Mouse (Mus musculus): ENCODE data around the gene Apoa5. TPM values are rescaled to one million over a fixed set of nuclear protein-coding genes. Genes with fewer than 3 reads are reported as not detected.

The Apoa5 gene
- polyA plus RNA-seq, 1 experiment: 0.08 TPM

GRCm38 (mm10) chr9:46241818-46242217 is 26.6 kb upstream of the Apoa5 start:
- no peaks in the 10 kb centered on the region for H3K4me1 ChIP-seq (ENCODE audit: control insufficient read depth, insufficient read depth, insufficient read length)
- no peaks in the 10 kb centered on the region for H3K36me3 ChIP-seq (ENCODE audit: control insufficient read depth, insufficient read depth, low read length)
- no peaks in the 10 kb centered on the region for H3K27me3 ChIP-seq (ENCODE audit: control insufficient read depth, insufficient read depth, low read length)
- 85% methylated on average over 2 of the region's 2 CpGs for WGBS
- no peak for DNase-seq (ENCODE audit: low read depth in 1 of 2, low spot score in 2 of 2)
- no peak overlapping the region for H3K4me3 ChIP-seq (ENCODE audit: extremely low read depth, insufficient read depth, insufficient read length)
- no peak for TF ChIP-seq CTCF (IDR thresholded peaks at IDR 0.05; ENCODE audit: extremely low read depth, insufficient read depth, insufficient read length, insufficient replicate concordance)
- no peak for TF ChIP-seq POLR2A (IDR thresholded peaks at IDR 0.05; ENCODE audit: low read depth, low read length)
- H3K27ac ChIP-seq (ENCODE audit: insufficient read depth, low read length): no peak overlapping the region

GRCm38 (mm10) chr9:46243122-46243521 is 25.3 kb upstream of the Apoa5 start:
- TF ChIP-seq POLR2A (IDR thresholded peaks at IDR 0.05; ENCODE audit: low read depth, low read length) (no peak), CTCF (IDR thresholded peaks at IDR 0.05; ENCODE audit: extremely low read depth, insufficient read depth, insufficient read length, insufficient replicate concordance) (no peak)
- no peaks in the 10 kb centered on the region for H3K36me3 ChIP-seq (ENCODE audit: control insufficient read depth, insufficient read depth, low read length)
- WGBS: 68% methylated on average over 4 of the region's 4 CpGs
- no peak for DNase-seq (ENCODE audit: low read depth in 1 of 2, low spot score in 2 of 2)
- H3K4me1 ChIP-seq (ENCODE audit: control insufficient read depth, insufficient read depth, insufficient read length): no peaks in the 10 kb centered on the region
- H3K27me3 ChIP-seq (ENCODE audit: control insufficient read depth, insufficient read depth, low read length): no peaks in the 10 kb centered on the region
- H3K4me3 ChIP-seq (ENCODE audit: extremely low read depth, insufficient read depth, insufficient read length): no peak overlapping the region
- H3K27ac ChIP-seq (ENCODE audit: insufficient read depth, low read length): no peak overlapping the region

GRCm38 (mm10) chr9:46243584-46243983 is 24.8 kb upstream of the Apoa5 start:
- no peak for DNase-seq (ENCODE audit: low read depth in 1 of 2, low spot score in 2 of 2)
- Histone ChIP-seq H3K27ac (ENCODE audit: insufficient read depth, low read length) (no peak overlapping the region), H3K36me3 (ENCODE audit: control insufficient read depth, insufficient read depth, low read length) (no peaks in the 10 kb centered on the region), H3K4me1 (ENCODE audit: control insufficient read depth, insufficient read depth, insufficient read length) (no peaks in the 10 kb centered on the region), H3K4me3 (ENCODE audit: extremely low read depth, insufficient read depth, insufficient read length) (no peak overlapping the region), H3K27me3 (ENCODE audit: control insufficient read depth, insufficient read depth, low read length) (no peaks in the 10 kb centered on the region)
- WGBS: 76% methylated on average over 8 of the region's 8 CpGs
- TF ChIP-seq POLR2A (IDR thresholded peaks at IDR 0.05; ENCODE audit: low read depth, low read length) (no peak), CTCF (IDR thresholded peaks at IDR 0.05; ENCODE audit: extremely low read depth, insufficient read depth, insufficient read length, insufficient replicate concordance) (no peak)

- Histone ChIP-seq H3K27ac (ENCODE audit: insufficient read depth, low read length) (no peak overlapping the region), H3K4me1 (ENCODE audit: control insufficient read depth, insufficient read depth, insufficient read length) (no peaks in the 10 kb centered on the region), H3K36me3 (ENCODE audit: control insufficient read depth, insufficient read depth, low read length) (no peaks in the 10 kb centered on the region), H3K4me3 (ENCODE audit: extremely low read depth, insufficient read depth, insufficient read length) (no peak overlapping the region), H3K27me3 (ENCODE audit: control insufficient read depth, insufficient read depth, low read length) (no peaks in the 10 kb centered on the region)
- 35% methylated on average over 11 of the region's 11 CpGs for WGBS
- DNase-seq (ENCODE audit: low read depth in 1 of 2, low spot score in 2 of 2): peak in 1 of 2 experiments; percentile 20
- no peak for TF ChIP-seq POLR2A (IDR thresholded peaks at IDR 0.05; ENCODE audit: low read depth, low read length)
- peak; percentile 69; the same call in 1 of the 2 replicates for TF ChIP-seq CTCF (IDR thresholded peaks at IDR 0.05; ENCODE audit: extremely low read depth, insufficient read depth, insufficient read length, insufficient replicate concordance)
Measured at GRCm38 (mm10) chr9:46246752-46247324, 21.6 kb upstream of the Apoa5 start.

GRCm38 (mm10) chr9:46256177-46256576 is 12.3 kb upstream of the Apoa5 start:
- no peak overlapping the region for H3K4me3 ChIP-seq (ENCODE audit: extremely low read depth, insufficient read depth, insufficient read length)
- no peak for DNase-seq (ENCODE audit: low read depth in 1 of 2, low spot score in 2 of 2)
- H3K27me3 ChIP-seq (ENCODE audit: control insufficient read depth, insufficient read depth, low read length): no peaks in the 10 kb centered on the region
- TF ChIP-seq CTCF (IDR thresholded peaks at IDR 0.05; ENCODE audit: extremely low read depth, insufficient read depth, insufficient read length, insufficient replicate concordance) (no peak), POLR2A (IDR thresholded peaks at IDR 0.05; ENCODE audit: low read depth, low read length) (no peak)
- no peaks in the 10 kb centered on the region for H3K36me3 ChIP-seq (ENCODE audit: control insufficient read depth, insufficient read depth, low read length)
- H3K4me1 ChIP-seq (ENCODE audit: control insufficient read depth, insufficient read depth, insufficient read length): no peaks in the 10 kb centered on the region
- WGBS: 89% methylated on average over 7 of the region's 7 CpGs
- H3K27ac ChIP-seq (ENCODE audit: insufficient read depth, low read length): no peak overlapping the region

- TF ChIP-seq CTCF (IDR thresholded peaks at IDR 0.05; ENCODE audit: extremely low read depth, insufficient read depth, insufficient read length, insufficient replicate concordance) (no peak), POLR2A (IDR thresholded peaks at IDR 0.05; ENCODE audit: low read depth, low read length) (no peak)
- no peak for DNase-seq (ENCODE audit: low read depth in 1 of 2, low spot score in 2 of 2)
- Histone ChIP-seq H3K4me3 (ENCODE audit: extremely low read depth, insufficient read depth, insufficient read length) (no peak overlapping the region), H3K27me3 (ENCODE audit: control insufficient read depth, insufficient read depth, low read length) (no peaks in the 10 kb centered on the region), H3K36me3 (ENCODE audit: control insufficient read depth, insufficient read depth, low read length) (no peaks in the 10 kb centered on the region), H3K27ac (ENCODE audit: insufficient read depth, low read length) (no peak overlapping the region), H3K4me1 (ENCODE audit: control insufficient read depth, insufficient read depth, insufficient read length) (no peaks in the 10 kb centered on the region)
- 84% methylated on average over 10 of the region's 10 CpGs for WGBS
Measured at GRCm38 (mm10) chr9:46256658-46257385, 11.6 kb upstream of the Apoa5 start.

GRCm38 (mm10) chr9:46257546-46257945 is 10.9 kb upstream of the Apoa5 start:
- no peaks in the 10 kb centered on the region for H3K27me3 ChIP-seq (ENCODE audit: control insufficient read depth, insufficient read depth, low read length)
- TF ChIP-seq CTCF (IDR thresholded peaks at IDR 0.05; ENCODE audit: extremely low read depth, insufficient read depth, insufficient read length, insufficient replicate concordance) (no peak), POLR2A (IDR thresholded peaks at IDR 0.05; ENCODE audit: low read depth, low read length) (no peak)
- WGBS: 81% methylated on average over 3 of the region's 3 CpGs

More at GRCm38 (mm10) chr9:46257546-46257945, 10.9 kb upstream of the Apoa5 start:
- Histone ChIP-seq H3K36me3 (ENCODE audit: control insufficient read depth, insufficient read depth, low read length) (no peaks in the 10 kb centered on the region), H3K4me3 (ENCODE audit: extremely low read depth, insufficient read depth, insufficient read length) (no peak overlapping the region), H3K27ac (ENCODE audit: insufficient read depth, low read length) (no peak overlapping the region), H3K4me1 (ENCODE audit: control insufficient read depth, insufficient read depth, insufficient read length) (no peaks in the 10 kb centered on the region)
- DNase-seq (ENCODE audit: low read depth in 1 of 2, low spot score in 2 of 2): no peak
